Mouse (Mus musculus) urinary bladder, postnatal 10 days (tissue): ENCODE results near the gene Tmem262.

Experiments used
- DNase-seq: peaks from one replicate; pipeline ENCODE4 v3.0.0; 2022; ENCODE audit warnings: low spot score

The Tmem262 gene

DNA sequence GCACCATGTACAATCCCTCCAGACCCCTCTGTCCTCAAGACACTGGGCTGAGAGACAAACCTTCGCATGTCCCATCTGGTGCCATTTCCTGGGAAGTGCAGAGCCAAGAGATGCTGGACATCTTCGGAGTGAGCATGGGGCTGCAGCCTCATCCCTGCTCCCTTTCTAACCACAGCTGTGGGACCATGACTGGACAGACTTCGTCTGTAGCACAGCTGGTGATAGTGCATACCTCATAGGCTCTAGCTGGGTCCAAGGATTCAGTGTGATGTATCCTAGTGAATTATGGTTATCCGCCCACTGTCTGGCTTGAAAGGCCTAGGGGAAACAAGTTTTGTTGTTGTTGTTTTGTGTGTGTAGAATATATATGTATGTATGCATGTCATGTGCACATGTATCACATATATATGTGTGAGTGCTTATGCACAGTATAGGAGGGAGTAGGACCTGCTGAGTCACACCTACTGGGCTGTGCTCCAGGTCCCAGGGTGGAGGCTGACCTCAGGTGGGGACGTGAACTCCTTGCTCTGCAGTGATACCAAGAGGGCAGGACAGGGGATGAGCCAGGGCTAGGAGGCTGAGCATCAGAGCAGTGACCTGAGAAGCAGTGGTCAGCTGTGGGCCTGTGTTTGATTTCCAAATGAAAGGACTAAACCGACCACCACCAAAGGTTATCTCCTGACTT lies 22.5 kb downstream of the Tmem262 start:
- no peak for DNase-seq

DNA sequence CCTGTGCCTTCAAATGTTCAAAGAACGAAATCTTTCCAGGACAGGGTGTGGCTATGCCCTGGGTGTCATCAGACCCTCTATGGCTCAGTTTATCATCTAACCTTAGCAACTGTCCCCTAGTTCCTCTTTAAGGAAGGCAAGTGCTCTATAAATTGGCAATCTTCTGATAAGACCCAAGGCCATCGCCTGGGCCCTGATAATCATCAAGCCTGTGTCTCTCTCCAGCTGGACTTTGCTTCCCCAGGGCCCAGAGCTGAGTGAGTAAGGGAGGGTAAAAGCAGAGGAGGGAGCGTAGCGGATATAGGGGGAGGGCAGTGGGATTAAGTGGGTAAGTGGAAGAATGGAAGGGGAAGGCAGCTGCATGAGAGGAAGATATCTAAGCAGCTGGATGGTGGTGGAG lies 24.6 kb downstream of the Tmem262 start:
- no peak for DNase-seq

DNA sequence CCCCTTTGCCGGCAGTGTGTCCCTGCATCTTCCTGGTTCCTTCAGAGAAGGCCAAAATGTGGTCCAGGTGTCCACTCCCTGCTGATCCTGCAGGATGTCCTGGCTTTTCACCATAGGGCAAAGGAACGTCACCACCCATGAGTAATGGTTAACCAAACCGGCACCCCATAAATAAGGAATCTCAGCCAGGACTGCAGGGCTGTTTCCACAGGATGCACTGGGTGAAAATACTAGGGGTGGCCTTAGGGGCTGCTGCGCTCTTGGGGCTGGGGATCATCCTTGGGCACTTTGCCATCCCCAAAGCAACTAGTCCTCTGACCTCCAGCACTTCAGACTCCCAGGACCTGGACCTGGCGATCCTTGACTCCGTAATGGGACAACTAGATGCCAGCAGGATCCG lies 25.8 kb downstream of the Tmem262 start, which contains the start of gene Naaladl1:
TSS of gene Naaladl1 (plus strand) at position 197 of the 400 bp plus-strand sequence.
- DNase-seq, result no peak

DNA sequence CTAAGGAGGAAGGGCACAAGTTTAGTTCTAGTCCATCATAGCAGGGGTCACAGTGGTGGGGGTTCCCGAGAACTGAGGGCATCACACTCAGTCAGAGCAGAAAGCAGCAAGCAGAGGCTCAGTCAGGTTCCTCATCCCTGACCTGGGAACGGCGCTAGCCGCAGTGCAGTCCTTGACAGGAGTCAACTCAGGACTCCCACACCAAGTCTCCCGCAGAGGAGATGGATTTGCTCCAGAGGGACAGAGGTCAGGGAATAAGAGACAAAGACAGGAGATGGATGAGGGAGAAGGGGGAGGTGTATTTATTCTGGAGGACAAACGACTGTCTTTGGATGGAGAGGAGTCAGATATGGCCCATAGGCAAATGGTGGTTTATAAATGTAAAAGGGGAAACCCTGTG lies 33.3 kb downstream of the Tmem262 start:
- DNase-seq, result no peak

DNA sequence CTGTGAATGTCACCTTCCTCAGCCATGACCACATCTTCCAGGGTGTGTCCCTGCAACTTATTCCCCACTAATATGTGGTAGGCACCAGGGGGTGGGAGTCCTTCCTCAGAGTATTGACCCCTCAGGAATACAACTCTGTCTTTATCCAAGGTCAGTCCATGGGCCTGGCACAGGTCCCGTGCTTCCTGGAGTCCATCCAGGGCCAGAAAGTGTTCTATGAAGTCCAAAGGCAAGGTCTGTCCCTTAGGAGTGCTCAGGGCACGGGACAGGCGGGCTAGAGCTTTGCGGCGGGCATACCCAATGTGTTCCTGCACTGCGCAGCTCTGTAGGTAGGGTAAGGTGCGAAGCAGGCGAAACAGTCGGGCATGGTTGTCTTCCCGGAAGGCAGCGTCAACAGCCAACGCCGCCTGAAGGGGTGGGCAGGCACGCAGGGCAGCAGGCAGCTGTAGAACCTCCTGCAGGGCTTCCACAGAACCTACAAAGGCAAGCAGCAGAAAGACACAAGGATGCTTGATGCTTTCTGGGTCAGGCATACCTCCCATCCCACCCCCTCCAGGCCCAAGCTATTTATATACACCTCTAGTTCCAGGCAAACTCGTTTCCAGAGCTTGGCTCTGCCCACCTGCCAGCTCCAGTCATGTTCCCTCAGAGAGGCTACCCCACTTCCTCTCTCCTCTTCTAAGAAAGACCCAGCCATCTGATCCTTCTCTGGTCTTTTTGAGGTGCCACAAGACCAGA lies 36.4 kb downstream of the Tmem262 start:
- no peak for DNase-seq

DNA sequence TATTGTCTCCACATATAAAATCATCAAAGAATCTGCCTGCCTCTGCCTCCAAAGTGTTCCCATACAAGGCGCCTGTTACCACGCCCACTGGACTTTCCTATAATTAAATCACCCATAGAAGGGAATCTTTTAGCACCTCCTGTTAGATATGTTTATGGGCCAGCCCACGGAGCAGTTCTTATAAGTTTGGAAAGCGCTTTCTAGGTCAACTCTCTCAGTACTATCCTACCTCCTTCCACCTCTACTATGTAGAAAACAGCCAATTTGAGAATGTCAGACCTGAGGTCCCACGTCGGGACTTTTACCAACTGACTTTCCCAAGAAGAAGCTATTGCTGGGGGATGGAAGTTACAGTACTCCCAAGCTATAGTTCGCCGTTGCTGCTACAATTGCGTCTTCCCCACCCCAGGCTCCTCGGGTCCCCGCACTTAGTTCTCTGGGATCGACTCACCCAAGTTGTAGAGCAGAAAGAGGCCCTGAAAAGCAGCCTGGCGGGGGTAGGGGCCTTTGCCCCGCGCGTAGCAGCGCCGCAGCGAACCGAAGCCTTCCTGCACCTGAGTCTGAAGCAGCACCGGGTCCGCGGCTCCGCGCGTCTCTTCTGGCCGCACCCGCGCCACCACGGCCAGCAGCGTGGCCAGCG lies 37.6 kb downstream of the Tmem262 start:
- no peak for DNase-seq

DNA sequence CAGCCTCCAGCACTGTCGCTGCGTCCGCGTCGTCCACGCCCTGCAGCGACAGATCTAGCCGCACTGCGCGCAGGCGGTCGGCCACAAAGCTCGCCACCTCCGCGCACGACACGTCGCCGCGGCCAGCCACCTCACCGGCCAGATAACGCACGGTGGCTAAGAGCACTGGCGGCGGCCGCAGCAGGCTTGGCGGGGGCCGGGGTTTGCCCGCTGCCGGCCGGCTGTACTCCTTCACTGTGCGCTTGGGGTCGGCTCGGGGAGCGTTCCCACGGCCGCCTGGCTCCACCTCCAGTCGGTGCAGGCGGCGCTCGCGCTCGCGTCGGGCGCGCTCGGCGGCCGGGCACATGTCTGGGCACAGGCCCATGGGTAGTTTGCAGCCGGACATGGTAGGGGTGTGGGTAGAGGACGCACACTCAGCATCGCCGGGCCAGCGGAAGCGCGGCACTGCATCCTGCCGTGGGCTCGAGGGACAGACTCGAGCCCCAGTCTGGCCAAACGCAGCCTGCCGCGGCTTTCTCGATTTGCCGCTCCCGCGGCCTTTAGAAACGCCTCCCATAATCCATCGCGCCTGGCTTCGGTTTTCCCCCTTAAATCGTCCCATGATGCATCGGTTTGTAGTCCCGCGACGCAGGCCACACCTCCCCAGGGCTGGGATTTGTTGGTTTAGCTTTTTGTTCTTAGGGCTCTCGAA lies 38.3 kb downstream of the Tmem262 start, which contains the start of gene Sac3d1:
TSS of gene Sac3d1 (minus strand) at position 665 of the 691 bp plus-strand sequence.
- DNase-seq, result no peak

DNA sequence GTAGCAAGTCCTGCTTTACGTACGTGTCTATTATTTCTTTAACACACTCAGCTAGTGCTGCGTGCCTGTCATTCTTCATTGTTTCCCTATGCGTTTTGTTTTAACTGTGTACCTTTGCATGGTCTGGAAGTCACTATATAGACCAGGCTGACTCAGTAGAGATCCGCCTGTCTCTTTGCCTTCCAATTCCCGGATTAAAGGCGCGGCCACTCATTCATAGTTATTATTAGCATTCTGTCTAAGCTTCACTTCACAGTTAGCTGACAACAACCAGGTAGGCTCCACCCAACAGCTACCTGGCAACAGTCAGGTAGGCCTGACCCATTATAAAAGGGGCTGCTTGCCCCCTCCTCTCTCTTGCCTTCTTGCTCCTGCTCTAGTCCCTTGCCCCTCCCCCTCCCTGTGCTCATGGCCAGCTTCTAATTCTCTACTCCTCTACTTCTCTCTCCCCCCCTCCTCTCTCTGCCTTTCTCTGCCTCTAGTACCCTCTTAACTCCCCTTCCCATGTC lies 38.9 kb downstream of the Tmem262 start:
- no peak for DNase-seq

DNA sequence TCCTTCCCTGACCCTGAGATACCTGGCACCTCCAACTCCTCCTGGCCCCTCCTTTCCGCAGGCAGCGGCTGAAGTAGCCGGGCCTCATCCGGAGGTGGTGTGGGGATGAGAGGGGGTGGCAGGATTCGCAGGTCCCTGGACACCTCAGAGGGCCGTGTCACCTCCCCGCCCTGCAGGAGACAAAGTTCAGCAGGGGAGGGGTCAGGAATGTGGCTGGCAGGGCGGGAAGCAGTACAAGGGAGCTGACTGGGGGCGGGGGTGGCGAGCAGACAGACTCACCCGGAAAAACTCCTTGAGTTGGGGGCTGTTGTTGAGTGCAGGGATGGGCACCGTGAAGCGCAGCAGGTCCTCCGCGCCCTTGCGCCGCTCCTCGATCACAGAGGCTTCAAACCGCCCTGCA lies 41.9 kb downstream of the Tmem262 start:
- no peak for DNase-seq

DNA sequence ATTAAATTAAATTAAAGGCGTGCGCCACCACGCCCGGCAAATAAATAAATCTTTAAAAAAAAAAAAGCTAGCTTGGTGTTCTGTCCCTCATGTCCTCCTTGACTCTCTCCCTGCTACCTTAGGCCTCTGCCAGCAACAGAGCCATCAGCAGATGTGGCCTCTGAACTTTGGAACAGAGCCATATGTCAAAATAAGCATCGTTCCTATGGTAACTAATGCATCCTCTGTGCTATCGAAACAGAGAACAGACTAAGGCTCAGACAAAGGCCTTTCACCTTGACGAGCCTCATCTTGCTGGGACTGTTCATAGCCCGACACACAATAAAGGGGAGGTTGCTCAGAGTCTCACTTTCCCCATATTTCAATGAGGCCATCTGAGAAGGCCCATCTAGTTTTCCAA lies 43.5 kb downstream of the Tmem262 start:
- no peak for DNase-seq

DNA sequence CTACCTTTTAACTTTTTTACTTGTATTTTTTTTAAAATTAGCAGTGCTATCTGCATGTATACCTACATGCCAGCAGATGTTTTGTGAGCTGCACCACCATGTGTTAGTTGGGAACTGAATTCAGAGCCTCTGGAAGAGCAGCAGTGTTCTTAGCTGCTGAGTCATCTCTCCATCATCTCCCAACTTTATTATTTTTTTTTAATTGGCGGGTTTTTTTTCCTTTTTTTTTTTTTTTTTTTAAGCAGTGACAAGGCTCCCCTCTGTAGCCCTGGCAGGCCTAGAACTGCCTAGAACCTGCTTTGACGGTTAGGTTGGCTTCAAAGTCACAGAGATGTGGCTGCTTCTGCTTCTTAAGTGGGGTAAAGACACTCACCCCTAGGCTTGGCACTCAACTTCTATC lies 45.1 kb downstream of the Tmem262 start:
- DNase-seq, result no peak

DNA sequence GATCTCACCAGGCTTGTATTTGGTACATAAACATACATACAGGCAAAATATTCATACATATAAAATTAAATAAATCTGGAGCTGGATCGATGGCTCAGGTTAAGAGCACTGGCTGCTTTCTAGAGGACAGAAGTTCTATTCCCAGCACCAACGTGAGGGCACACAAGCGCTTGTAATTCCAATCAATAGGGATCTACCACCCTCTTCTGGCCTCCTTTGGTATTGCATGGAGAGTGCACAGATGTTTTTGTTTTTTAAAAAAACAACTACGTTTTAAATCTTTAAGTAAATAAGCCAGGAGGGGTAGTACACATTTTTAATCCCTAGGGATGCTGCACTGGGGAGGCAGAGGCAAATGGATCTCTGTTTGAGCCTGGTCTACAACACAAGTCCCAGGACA lies 46.5 kb downstream of the Tmem262 start:
- no peak for DNase-seq

DNA sequence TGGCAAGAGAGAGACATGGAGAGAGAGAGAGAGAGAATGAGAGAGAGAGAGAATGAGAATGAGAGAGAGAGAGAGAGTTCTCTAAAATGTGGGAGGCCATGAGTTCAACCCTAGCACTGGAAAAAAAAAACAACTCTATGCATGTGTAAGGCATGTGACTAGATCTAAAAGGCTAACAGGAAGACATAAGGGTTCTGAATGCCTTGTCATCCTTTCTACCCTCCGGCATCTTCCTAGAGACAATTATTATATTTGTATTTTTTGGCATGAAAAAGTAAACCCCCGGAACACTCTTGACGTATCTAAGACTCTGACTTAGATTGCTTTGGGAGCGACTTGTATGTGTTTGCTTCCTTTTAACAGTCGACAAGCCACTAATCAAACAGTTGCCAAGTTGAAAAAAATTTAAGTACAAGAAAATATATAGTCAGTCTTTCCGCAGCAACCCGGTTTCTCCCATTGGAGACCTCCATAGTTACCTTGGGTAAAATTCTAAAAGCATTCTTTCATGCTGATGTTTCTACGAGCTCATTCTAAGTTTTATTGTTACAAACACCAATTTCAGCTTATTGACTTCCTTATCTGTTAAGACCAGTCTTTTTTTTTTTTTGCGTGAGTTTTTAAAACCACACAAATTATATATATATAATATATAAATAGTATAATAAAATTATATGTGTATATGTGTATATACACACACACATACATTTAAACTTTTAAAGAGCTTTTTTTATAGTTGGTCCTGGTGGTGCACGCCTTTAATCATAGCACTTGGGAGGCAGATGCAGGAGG lies 47.2 kb downstream of the Tmem262 start:
- DNase-seq, result no peak

DNA sequence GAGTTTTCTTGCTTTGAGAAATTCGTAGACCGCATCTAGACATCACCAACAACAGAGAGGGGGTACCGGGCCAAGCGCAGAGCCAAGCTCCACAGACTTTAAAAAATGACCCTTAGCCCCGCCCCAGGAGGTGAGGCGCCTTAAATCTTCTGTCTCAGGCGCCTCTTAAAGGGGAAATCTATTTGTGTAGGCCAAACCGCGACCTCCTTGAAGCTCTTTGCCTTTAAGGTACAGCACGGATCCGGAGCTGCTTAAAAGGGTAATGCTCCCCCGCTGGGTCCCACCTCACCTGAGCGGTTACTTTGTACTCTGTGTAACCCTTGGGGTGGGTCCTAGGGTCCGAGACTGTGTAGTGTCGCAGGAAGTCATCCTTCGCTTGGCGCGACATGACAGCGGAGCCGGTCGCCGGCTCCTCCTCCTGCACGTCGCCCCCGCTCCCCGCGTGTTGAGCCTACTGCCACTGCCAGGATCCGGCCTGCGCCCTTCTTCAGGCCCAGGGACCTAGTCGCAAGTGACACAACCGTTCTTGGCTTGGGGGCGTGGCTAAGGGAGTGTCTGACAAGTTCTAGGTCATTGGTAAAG lies 48.0 kb downstream of the Tmem262 start, which contains the start of gene Snx15:
TSS of gene Snx15 (minus strand) at position 545 of the 582 bp plus-strand sequence.
- DNase-seq, result peak; percentile 71
